Mouse (Mus musculus) NIH3T3 (cell line): Measurements from ENCODE around the gene Usf2.

ENCODE experiments used
- DNase-seq: peaks from one replicate; pipeline ENCODE4 v3.0.0-alpha.2; 2012; ENCODE audit warnings: low read depth

Gene Usf2

DNA sequence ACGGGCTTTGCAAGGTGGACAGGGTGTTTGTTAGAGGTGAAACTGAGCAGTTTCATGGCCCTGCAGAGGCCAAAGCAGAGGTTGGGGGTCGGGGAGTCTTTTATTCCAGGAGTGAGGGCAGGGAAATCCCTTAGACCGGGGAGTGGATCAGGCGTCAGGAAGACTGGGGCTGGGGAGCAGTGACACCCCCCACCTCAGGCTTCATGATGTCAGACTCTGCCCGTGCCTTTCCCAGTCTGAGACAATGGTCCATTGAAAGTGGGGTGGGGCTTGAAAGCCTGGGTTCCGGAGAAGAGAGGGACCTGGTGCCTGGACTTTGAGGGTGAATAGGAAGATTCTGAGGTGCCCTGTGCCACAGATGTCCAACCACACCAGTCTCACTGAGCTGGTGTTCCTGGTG lies 39.9 kb downstream of the Usf2 start:
- no peak for DNase-seq

DNA sequence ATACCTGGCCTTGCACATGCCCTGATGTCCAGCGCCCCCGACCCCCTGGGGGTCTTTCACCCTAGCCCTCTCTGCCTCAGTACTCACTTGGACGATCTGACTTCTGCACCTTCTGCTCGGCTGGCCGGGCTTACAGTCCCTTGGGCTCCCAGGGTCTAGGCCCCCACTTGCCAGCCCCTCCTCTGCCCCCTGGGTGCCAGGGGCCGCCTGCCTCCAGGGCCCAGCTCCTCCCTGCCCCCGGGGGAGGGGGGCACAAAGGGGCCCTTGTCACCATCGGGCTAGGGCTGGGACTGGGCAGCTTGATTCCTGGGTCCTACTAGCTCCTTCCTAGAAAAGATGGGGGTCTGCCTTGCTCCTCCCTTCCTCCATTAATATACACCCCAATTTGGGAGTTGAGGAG lies 41.9 kb downstream of the Usf2 start, which contains the start of gene Mag:
TSS of gene Mag (minus strand) at position 142 of the 400 bp plus-strand sequence.
- no peak for DNase-seq

DNA sequence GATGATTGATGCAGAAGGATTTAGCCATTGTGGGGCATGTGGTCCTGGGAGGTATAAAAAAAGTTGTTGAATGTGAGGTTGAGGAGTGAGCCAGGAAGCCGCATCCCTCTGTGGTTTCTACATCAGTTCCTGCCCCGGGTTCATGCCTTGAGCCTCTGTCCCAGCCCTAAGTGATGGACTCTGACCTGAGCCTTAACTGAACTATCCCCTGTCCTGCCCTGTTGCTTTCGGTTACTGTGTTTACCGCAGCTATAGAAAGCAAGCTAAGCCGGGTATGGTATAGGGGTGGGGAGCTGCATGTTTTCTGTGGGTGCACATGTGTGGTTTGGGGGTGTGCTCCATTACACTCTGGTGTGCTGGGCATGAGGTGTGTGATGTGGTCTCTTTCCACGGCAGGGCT lies 46.8 kb downstream of the Usf2 start:
- DNase-seq: no peak

DNA sequence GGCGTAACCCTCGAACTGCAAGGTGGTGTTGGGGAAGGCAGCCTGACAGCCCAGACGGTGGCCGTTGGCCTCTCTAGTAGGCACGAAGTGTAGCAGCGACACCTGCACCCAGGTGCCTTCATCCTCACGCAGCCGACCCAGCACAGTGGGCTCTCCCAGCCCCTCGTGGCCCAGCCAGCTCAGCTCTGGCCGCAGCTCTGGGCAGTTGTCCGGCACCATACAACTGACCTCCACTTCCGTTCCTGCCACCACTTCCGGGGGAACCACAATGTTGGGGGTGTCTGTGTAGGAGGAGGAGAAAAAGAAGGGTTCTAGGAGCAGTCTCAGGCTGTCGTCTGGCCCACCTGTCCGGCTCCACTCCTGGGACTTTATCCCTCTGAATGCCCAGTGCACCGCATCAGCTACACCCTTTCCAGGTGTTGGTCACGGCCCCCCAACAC lies 47.6 kb downstream of the Usf2 start:
- DNase-seq: no peak

DNA sequence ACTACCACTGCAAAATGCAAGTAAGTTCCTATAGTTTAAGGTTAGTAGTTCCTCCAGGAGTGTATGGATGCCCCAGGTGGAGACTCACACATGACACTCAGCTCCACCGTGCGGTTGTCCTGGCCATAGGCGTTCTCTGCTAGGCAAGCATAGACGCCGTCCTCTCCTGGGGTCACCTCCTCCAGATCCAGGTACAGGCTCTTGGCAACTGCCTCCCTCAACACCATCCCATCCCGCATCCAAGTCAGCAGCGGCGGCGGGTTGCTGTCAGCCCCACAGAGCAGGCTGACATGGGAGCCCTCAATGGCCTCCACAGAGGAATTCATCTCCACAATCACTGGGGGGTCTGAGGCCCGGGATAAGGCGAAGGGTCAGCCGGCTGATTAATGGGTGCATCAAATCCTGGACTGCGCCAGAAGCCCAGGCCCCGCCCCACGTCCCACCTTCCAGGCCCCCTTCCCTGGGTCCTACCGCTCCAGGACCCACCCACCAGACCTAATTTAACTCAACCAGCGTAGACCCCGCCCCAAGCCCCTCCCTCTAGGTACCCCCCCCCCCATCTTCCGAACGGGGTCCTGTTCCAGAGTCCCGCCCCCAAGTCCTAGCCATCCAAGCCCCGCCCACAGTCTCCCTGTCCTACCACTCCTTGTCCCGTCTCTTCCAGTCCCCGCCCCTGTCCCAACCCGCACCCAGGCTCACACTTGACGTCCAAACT lies 48.2 kb downstream of the Usf2 start:
- DNase-seq: no peak

DNA sequence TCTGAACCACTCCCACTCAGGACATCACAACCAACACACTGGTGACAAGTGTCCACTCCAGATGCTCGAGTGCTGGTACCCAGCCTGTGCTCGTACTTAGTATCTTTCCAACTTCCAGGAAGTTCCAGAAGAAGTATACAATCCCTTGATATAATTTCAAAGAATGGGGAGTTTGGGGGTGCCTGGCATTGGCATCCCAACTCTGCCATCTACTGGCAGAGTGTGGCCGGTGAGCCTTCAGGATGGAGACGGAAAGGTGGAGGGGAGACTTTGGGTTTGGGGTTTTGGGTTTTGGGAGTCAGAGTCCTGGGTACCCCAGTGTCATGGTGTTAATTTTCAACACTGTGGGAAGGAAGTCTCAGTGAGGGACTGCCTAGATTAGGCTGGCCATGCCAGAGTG lies 52.6 kb downstream of the Usf2 start:
- DNase-seq: peak; percentile 49
